Mouse (Mus musculus) stomach, embryonic 15.5 days (tissue): ENCODE measurements at regions not wholly inside any gene's neighbourhood (a gene's known extent, or its start where the extent isn't known, plus 50 kb on each side); places are given as distances from the start of the nearest gene placed in this dataset.

Experiments used
- ATAC-seq: fragments of 200-750 bp; cut with Nextera tagmentation; 2 replicates; pipeline ENCODE4 v1.8.0; 2017; ENCODE audit warnings: low read depth, moderate number of reproducible peaks, moderate TSS enrichment; ENCODE audit not compliant: insufficient read depth, low FRiP score
- H3K27ac ChIP-seq: fragments of 300-500 bp; sonication (generic); 2 replicates; pipeline ENCODE4 v1.5.1; 2015; ENCODE audit warnings: mild to moderate bottlenecking, inconsistent platforms
- H3K27me3 ChIP-seq: fragments of 300-500 bp; sonication (generic); replicated peaks from 2 replicates; pipeline ENCODE4 v1.6.1; 2015; ENCODE audit warnings: inconsistent platforms
- H3K36me3 ChIP-seq: fragments of 300-500 bp; sonication (generic); 2 replicates; pipeline ENCODE4 v1.6.1; 2015; ENCODE audit warnings: inconsistent platforms
- H3K4me1 ChIP-seq: fragments of 300-500 bp; sonication (generic); 2 replicates; pipeline ENCODE4 v1.6.1; 2015; ENCODE audit warnings: inconsistent platforms
- H3K4me2 ChIP-seq: fragments of 300-500 bp; sonication (generic); 2 replicates; pipeline ENCODE4 v1.6.1; 2015; ENCODE audit warnings: mild to moderate bottlenecking, inconsistent platforms
- H3K4me3 ChIP-seq: fragments of 300-500 bp; sonication (generic); replicated peaks from 2 replicates; pipeline ENCODE4 v1.5.1; 2015; ENCODE audit warnings: inconsistent platforms
- H3K9ac ChIP-seq: fragments of 300-500 bp; sonication (generic); 2 replicates; pipeline ENCODE4 v1.6.1; 2015; ENCODE audit warnings: inconsistent platforms
- H3K9me3 ChIP-seq: fragments of 300-500 bp; sonication (generic); 2 replicates; pipeline ENCODE4 v1.6.1; 2016; ENCODE audit warnings: inconsistent platforms
- WGBS: fragments of 180-500 bp; shearing (Covaris S2); methylation state at CpG from one replicate; pipeline ENCODE4 v1.1.7; 2015; 5-methylcytosine and 5-hydroxymethylcytosine counted together

GRCm38 (mm10) chr14:114854324-114855054 is 237.5 kb upstream of the Gpc5 start:
- Histone ChIP-seq H3K27me3 (no peaks in the 10 kb centered on the region), H3K4me2 (no peak overlapping the region), H3K4me3 (no peak overlapping the region), H3K36me3 (no peaks in the 10 kb centered on the region), H3K27ac (no peak overlapping the region), H3K9ac (no peak overlapping the region), H3K4me1 (0 out of 2 replicates have a peak, but pooled peaks cover 6% of the 10 kb centered on the region), H3K9me3 (no peaks in the 10 kb centered on the region)
- 22% methylated on average over 9 of the region's 9 CpGs for WGBS
- ATAC-seq = no peak

GRCm38 (mm10) chr14:114855055-114855740 is 236.8 kb upstream of the Gpc5 start:
- no peak overlapping the region for H3K27ac ChIP-seq
- no peaks in the 10 kb centered on the region for H3K9me3 ChIP-seq
- H3K9ac ChIP-seq = no peak overlapping the region
- WGBS = 36% methylated on average over 12 of the region's 12 CpGs
- no peak for ATAC-seq
- H3K4me1 ChIP-seq = 0 out of 2 replicates have a peak, but pooled peaks cover 6% of the 10 kb centered on the region
- H3K4me2 ChIP-seq = no peak overlapping the region
- no peak overlapping the region for H3K4me3 ChIP-seq
- H3K36me3 ChIP-seq = no peaks in the 10 kb centered on the region
- H3K27me3 ChIP-seq = no peaks in the 10 kb centered on the region

GRCm38 (mm10) chr14:114855746-114856145 is 236.3 kb upstream of the Gpc5 start:
- Histone ChIP-seq H3K4me1 (0 out of 2 replicates have a peak, but pooled peaks cover 6% of the 10 kb centered on the region), H3K9me3 (no peaks in the 10 kb centered on the region), H3K27me3 (no peaks in the 10 kb centered on the region), H3K27ac (no peak overlapping the region), H3K9ac (no peak overlapping the region), H3K4me2 (no peak overlapping the region), H3K4me3 (no peak overlapping the region), H3K36me3 (no peaks in the 10 kb centered on the region)
- 42% methylated on average over 3 of the region's 3 CpGs for WGBS
- no peak for ATAC-seq

- Histone ChIP-seq H3K4me2 (no peak overlapping the region), H3K4me1 (0 out of 2 replicates have a peak, but pooled peaks cover 6% of the 10 kb centered on the region), H3K4me3 (no peak overlapping the region), H3K27ac (no peak overlapping the region), H3K9ac (no peak overlapping the region), H3K36me3 (no peaks in the 10 kb centered on the region), H3K27me3 (no peaks in the 10 kb centered on the region), H3K9me3 (no peaks in the 10 kb centered on the region)
- 58% methylated on average over 18 of the region's 18 CpGs for WGBS
- no peak for ATAC-seq
Observed at GRCm38 (mm10) chr14:114856243-114857031, 235.6 kb upstream of the Gpc5 start.

- Histone ChIP-seq H3K9me3 (no peaks in the 10 kb centered on the region), H3K4me2 (no peak overlapping the region), H3K9ac (no peak overlapping the region), H3K36me3 (no peaks in the 10 kb centered on the region), H3K4me3 (no peak overlapping the region), H3K27ac (no peak overlapping the region), H3K4me1 (0 out of 2 replicates have a peak, but pooled peaks cover 6% of the 10 kb centered on the region), H3K27me3 (no peaks in the 10 kb centered on the region)
- ATAC-seq = no peak
- 14% methylated on average over 4 of the region's 4 CpGs for WGBS
Observed at GRCm38 (mm10) chr14:114857171-114857570, 234.8 kb upstream of the Gpc5 start.

GRCm38 (mm10) chr14:114857689-114858088 is 234.3 kb upstream of the Gpc5 start:
- 11% methylated on average over 7 of the region's 7 CpGs for WGBS
- 0 out of 2 replicates have a peak, but pooled peaks cover 6% of the 10 kb centered on the region for H3K4me1 ChIP-seq
- H3K4me2 ChIP-seq = no peak overlapping the region
- no peak overlapping the region for H3K27ac ChIP-seq
- peak; percentile 59; the same call in 1 of the 2 replicates for ATAC-seq
- H3K36me3 ChIP-seq = no peaks in the 10 kb centered on the region
- H3K27me3 ChIP-seq = no peaks in the 10 kb centered on the region
- no peak overlapping the region for H3K4me3 ChIP-seq
- H3K9me3 ChIP-seq = no peaks in the 10 kb centered on the region
- no peak overlapping the region for H3K9ac ChIP-seq

GRCm38 (mm10) chr14:114863585-114863984 is 228.4 kb upstream of the Gpc5 start:
- Histone ChIP-seq H3K27ac (no peak overlapping the region), H3K27me3 (no peaks in the 10 kb centered on the region), H3K4me1 (no peaks in the 10 kb centered on the region), H3K4me2 (no peak overlapping the region), H3K36me3 (no peaks in the 10 kb centered on the region; the same call in 1 of the 2 replicates), H3K9me3 (no peaks in the 10 kb centered on the region), H3K4me3 (no peak overlapping the region), H3K9ac (no peak overlapping the region)
- WGBS = 70% methylated on average over 4 of the region's 4 CpGs
- no peak for ATAC-seq

GRCm38 (mm10) chr14:114864102-114864501 is 227.9 kb upstream of the Gpc5 start:
- no peak overlapping the region for H3K9ac ChIP-seq
- no peaks in the 10 kb centered on the region for H3K4me1 ChIP-seq
- no peak overlapping the region for H3K4me3 ChIP-seq
- H3K27ac ChIP-seq = no peak overlapping the region
- H3K4me2 ChIP-seq = no peak overlapping the region
- H3K9me3 ChIP-seq = no peaks in the 10 kb centered on the region
- 82% methylated on average over 5 of the region's 5 CpGs for WGBS
- no peak for ATAC-seq
- no peaks in the 10 kb centered on the region for H3K27me3 ChIP-seq
- no peaks in the 10 kb centered on the region; the same call in 1 of the 2 replicates for H3K36me3 ChIP-seq

- H3K27me3 ChIP-seq = no peaks in the 10 kb centered on the region
- 31% methylated on average over 5 of the region's 5 CpGs for WGBS
- H3K9ac ChIP-seq = no peak overlapping the region
- ATAC-seq = no peak
- H3K9me3 ChIP-seq = no peaks in the 10 kb centered on the region
- no peak overlapping the region for H3K27ac ChIP-seq
- H3K4me2 ChIP-seq = no peak overlapping the region
- no peak overlapping the region for H3K4me3 ChIP-seq
- H3K36me3 ChIP-seq = no peaks in the 10 kb centered on the region
- no peaks in the 10 kb centered on the region for H3K4me1 ChIP-seq
Observed at GRCm38 (mm10) chr14:114869233-114869632, 222.8 kb upstream of the Gpc5 start.

- Histone ChIP-seq H3K9me3 (no peaks in the 10 kb centered on the region), H3K4me3 (no peak overlapping the region), H3K4me2 (no peak overlapping the region), H3K4me1 (no peaks in the 10 kb centered on the region), H3K27me3 (no peaks in the 10 kb centered on the region), H3K9ac (no peak overlapping the region), H3K36me3 (no peaks in the 10 kb centered on the region), H3K27ac (no peak overlapping the region)
- 24% methylated on average over 3 of the region's 3 CpGs for WGBS
- ATAC-seq = no peak
Observed at GRCm38 (mm10) chr14:114875101-114875500, 216.9 kb upstream of the Gpc5 start.

- Histone ChIP-seq H3K27ac (no peak overlapping the region), H3K36me3 (no peaks in the 10 kb centered on the region), H3K9me3 (no peaks in the 10 kb centered on the region), H3K27me3 (no peaks in the 10 kb centered on the region), H3K4me3 (no peak overlapping the region), H3K4me2 (no peak overlapping the region), H3K9ac (no peak overlapping the region), H3K4me1 (no peaks in the 10 kb centered on the region)
- ATAC-seq = no peak
- WGBS = 46% methylated on average over 9 of the region's 9 CpGs
Observed at GRCm38 (mm10) chr14:114876427-114876826, 215.6 kb upstream of the Gpc5 start.

GRCm38 (mm10) chr14:114877477-114877876 is 214.5 kb upstream of the Gpc5 start:
- Histone ChIP-seq H3K36me3 (no peaks in the 10 kb centered on the region), H3K4me2 (no peak overlapping the region), H3K4me1 (no peaks in the 10 kb centered on the region), H3K9ac (no peak overlapping the region), H3K27me3 (no peaks in the 10 kb centered on the region), H3K27ac (no peak overlapping the region), H3K4me3 (no peak overlapping the region), H3K9me3 (no peaks in the 10 kb centered on the region)
- ATAC-seq = no peak
- WGBS = 30% methylated on average over 5 of the region's 5 CpGs
